Mouse (Mus musculus): ENCODE measurements around the gene 4930539E08Rik. TPM values are rescaled to one million over a fixed set of nuclear protein-coding genes. Genes with fewer than 3 reads are reported as not detected.

4930539E08Rik gene
- total RNA-seq, 2 experiments from 2014 or later, result 3.0 to 6.7 TPM

DNA sequence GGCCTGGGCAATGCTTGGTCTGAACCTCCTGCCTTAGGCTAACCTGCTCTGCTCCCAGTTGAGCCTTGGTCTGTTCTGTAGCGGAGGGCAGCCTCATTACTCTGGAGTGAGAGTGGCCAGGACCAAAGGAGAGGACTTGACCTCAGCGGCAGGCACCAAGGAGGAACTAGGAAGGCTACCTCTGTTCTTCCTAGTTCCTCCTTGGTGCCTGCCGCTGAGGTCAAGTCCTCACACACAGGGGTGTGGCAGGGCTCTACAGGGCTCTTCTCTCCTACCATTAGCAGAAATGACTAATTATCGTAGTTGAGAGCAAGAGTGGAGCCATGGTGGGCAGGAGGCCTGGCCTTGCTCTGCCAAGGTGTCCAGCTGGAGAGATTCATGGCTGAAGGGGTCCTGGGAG, 47.7 kb downstream of the 4930539E08Rik start:
- intact Hi-C loops (cut with DNase I), result no loop called here
- DNase-seq, result no peak

DNA sequence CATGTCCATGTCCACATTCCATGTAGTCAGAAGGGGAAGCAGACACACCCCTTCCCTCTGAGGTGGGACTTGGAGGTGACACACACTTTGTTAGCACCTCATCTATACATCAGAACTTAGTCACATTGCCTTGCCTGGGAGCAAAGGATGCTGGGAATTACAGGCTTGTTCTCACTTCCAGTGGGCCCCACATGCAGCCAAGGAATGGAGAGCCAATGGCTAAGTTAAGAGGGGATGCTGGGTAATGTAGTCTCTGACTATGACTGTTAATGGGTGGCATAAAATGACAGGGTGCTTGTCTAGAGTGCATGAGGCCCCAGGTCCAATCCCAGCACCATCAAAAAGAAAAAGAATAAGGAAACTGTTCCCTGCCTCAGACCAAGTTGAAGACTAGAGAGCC, 48.2 kb downstream of the 4930539E08Rik start:
- intact Hi-C loops (cut with DNase I), result no loop called here
- DNase-seq, result no peak

DNA sequence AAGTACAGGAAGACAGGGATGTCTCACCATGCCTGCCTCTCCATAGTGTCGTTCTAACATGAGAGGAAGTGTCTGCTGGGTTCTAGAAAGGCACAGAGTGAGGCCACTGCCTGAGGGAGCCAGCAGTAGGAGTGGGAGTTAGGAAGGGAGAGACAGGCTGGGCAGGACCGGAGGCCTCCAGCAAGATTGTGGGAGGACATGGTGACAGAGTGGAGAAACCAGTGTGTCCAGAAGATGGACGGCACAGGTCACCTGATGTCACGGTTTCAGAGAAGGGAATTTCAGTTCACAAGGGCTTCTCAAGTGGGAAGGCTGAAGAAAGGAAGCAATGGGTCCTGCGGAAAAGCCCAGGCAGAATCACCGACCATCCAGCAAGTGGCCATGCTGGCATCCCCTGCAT, 50.7 kb downstream of the 4930539E08Rik start:
- intact Hi-C loops (cut with DNase I), result no loop called here
- no peak for DNase-seq

DNA sequence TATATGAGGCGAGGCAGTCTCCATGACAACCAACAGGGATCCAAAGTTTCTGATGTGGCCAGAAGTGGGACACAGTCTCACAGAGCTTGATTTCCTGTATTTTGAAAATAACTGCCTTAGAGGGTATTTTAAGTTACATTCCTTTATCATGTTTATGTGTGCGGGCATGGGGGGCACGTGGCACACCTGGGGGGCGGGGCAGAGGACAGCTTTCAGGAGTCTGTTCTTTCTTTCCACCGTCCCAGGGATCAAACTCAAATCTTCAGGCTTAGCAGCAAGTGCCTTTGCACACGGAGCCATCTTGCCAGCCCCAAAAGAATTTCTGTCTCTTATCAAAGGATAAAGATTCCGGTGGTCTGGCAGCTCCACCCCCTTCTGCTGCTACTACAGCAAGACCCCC, 51.2 kb downstream of the 4930539E08Rik start:
- no peak for DNase-seq
- intact Hi-C loops (cut with DNase I), result no loop called here

DNA sequence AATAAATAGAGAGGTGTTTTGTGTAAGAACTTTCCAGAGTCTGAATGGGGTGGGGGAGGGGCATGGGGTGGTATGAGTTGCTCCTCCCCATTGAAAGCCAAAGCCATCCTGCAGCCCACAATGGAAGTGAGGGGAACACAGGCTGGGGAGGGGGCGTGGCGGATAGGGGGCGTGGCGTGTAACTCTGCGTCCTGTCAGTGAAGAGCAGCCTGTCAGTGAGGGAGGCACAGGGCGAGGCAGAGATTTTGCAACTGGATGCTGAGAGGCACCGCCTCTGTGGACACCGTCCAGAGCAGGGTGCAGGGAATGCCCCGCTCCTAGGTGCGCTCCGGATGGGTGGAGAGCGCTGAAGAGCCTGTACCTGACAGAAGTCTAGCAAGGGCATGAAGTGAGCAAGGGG, 56.9 kb downstream of the 4930539E08Rik start, which contains the start of gene Pnpla1:
Gene Pnpla1, plus strand, starts transcription at position 207 of the 400 bp plus-strand sequence.
- intact Hi-C loops (cut with DNase I), result no loop called here
- DNase-seq, result no peak

- DNase-seq, result no peak
- intact Hi-C loops (cut with DNase I), result no loop called here
Observed at GRCm38 (mm10) chr17:28856030-28856429, 59.1 kb downstream of the 4930539E08Rik start.

DNA sequence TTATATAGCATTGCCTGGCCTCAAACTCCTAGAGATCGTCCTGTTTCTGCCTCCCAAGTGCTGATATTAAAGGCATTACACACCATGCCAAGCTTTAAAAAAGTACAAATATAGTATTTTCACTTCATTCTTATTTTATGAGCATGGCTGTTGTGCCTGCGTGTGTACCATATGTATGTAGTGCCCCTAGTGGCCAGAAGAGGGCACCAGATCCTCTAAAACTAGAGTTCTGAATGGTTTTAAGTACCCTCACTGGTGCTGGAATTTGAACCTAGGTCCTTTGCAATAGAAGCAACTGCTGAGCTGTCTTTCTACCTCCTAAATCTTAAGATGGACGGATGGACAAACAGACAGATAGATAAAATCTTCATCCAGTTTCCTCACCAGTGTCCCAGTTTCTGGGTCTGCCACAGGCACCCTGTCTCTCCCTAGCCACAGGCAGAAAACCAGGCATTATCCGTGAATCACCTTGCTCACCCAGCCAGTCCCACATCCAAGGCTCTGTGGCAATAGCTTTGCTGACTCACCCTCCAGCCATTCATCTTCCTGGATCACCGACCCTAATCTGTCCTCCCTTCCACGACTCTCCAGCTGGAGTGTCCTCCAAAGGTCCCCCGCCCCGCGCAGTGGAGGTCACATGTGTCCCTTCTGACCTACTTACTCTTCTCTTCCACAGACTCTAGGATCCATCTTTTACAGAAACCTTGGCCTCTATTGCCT, 59.8 kb downstream of the 4930539E08Rik start:
- DNase-seq, result no peak
- intact Hi-C loops (cut with DNase I), result no loop called here

DNA sequence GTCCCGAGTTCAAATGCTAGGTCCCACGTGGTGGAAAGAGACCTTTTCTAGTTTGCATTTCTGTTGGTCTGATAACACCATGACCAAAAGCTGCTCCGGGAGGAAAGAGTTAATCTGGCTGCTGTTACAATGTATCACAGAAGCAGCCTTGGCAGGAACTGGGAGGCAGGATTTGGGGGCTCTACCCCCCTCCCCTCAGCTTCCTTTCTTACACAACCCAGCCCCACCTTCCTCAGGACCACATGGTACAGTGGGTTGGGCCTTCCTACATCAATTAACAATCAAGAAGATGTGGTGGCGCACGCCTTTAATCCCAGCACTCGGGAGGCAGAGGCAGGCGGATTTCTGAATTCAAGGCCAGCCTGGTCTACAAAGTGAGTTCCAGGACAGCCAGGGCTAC, 60.7 kb downstream of the 4930539E08Rik start:
- intact Hi-C loops (cut with DNase I), result no loop called here
- DNase-seq, result no peak

DNA sequence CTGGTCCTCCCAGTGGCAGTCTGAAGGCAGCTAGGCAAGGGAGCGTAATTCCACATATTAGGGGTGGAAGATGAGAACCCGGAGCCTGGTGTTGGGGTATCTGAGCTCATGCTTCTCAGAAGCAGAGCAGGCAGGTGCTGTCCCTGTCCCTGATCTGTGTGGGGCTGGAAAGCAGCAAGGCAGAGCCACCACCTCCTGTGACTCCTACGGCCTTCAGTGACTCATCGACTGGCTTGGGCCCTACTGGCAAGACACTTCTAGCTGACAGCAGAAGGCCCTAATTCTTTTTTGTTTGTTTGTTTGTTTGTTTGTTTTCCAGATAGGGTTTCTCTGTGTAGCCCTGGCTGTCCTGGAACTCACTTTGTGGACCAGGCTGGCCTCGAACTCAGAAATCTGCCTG, 64.6 kb downstream of the 4930539E08Rik start:
- DNase-seq, result no peak
- intact Hi-C loops (cut with DNase I), result no loop called here

DNA sequence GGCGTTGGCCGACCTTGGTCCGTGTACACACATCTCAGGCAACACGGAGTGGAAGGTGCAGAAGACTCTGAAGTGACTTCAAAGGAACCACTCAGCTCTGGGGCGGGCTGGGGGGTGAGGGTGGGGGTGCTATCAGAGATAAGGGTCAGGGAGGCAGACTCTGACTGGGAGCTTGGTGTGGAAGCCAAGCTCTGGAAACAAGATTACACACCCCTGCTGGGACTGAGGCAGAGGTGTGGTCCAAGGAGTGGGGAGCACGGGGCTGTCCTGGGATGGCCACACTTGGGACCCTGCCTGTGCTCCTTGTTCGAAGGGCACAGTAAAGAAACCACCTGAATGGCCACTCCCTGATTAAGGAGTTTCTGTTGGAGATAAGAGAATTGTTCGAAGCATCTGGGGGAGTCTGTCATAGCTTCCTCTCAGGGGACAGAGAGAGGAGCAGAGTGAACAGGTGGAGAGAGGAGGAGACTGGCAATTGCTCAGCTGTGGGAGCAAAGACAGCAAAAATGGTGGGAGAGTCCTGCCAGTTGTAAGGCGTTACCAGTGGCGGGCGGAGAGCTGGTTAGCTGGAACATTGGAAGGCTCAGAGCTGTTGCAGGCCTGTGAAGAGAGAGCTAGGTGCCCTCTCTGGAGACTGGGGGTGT, 68.0 kb downstream of the 4930539E08Rik start:
- intact Hi-C loops (cut with DNase I), result no loop called here
- no peak for DNase-seq

Other genes starting within 250 kb of the 4930539E08Rik start
- 10 to 100 TPM in 1 of 2 experiments, 1 to 10 TPM in 1; 6.2 to 10.4 TPM for gene Slc26a8, start 225.1 kb downstream of the 4930539E08Rik start, total RNA-seq (2021)
- 10 to 100 TPM; 46.5 to 53.2 TPM for gene Mapk14, start 224.0 kb downstream of the 4930539E08Rik start, total RNA-seq (2021)
- gene AC170998.1, start 189.2 kb downstream of the 4930539E08Rik start, total RNA-seq (2021), result 1 to 10 TPM; 2.0 to 3.4 TPM
- gene Mapk13, start 146.0 kb downstream of the 4930539E08Rik start, total RNA-seq (2021), result under 1 TPM; 0.72 to 0.83 TPM
- gene Brpf3, start 114.2 kb downstream of the 4930539E08Rik start, total RNA-seq (2021), result 10 to 100 TPM; 40.4 to 41.5 TPM
- under 1 TPM; 0.22 to 0.42 TPM for gene Pnpla1, start 56.9 kb downstream of the 4930539E08Rik start, total RNA-seq (2021)
- not detected for gene Pxt1, start 28.5 kb upstream of the 4930539E08Rik start, total RNA-seq (2021)
- 100 to 1,000 TPM in 1 of 2 experiments, 10 to 100 TPM in 1; 99.1 to 109 TPM for gene Kctd20, start 36.6 kb upstream of the 4930539E08Rik start, total RNA-seq (2021)
- 10 to 100 TPM; 83.3 to 93.2 TPM for gene Stk38, start 92.7 kb upstream of the 4930539E08Rik start, total RNA-seq (2021)
- 100 to 1,000 TPM; 220 to 228 TPM for gene Srsf3, start 117.3 kb upstream of the 4930539E08Rik start, total RNA-seq (2021)
- gene Cdkn1a, start 175.7 kb upstream of the 4930539E08Rik start, total RNA-seq (2021), result 10 to 100 TPM; 29.6 to 34.4 TPM
- gene Rab44, start 198.8 kb upstream of the 4930539E08Rik start, total RNA-seq (2021), result 1 to 10 TPM in 1 of 2 experiments, under 1 TPM in 1; 0.54 to 1.0 TPM